Comparison of ENCODE assay signal across 7 mouse cellular contexts in genomic region chr13:67399183-67399903, GRCm38 (mm10). TPM values are rescaled to one million over a fixed set of nuclear protein-coding genes. Genes with fewer than 3 reads are reported as not detected.
A peak's percentile ranks its signal among the peaks of the same experiment; 100 is the strongest.
DNase-seq lines count a peak whose midpoint lies in the region; ATAC-seq and TF ChIP-seq lines count a peak whose summit lies in the region.
"Not testable (repeated sequence)": the region's sequence is repeated elsewhere in the genome, so short reads cannot be mapped to it uniquely, and the experiment has no call there.

Zfp429 (minus strand) TSS chr13:67399819.

- intact Hi-C loops in heart, adult 2 months (cut with DNase I), result loop anchor here (5.0 kb wide), 2 partner anchors 207 to 227 kb away; partner anchors contain the start of genes Rsl1 and Zfp455

- H3K4me3 ChIP-seq in embryonic facial prominence, embryonic 14.5 days (ENCODE audit: low read depth, low read length), result peak within 1 kb of the TSS; percentile 59
- H3K4me3 ChIP-seq in heart, adult 2 months, result peak within 1 kb of the TSS; percentile 57
- peak within 1 kb of the TSS; percentile 89 for H3K4me3 ChIP-seq in kidney, adult 2 months (ENCODE audit: insufficient read depth, low read depth, low read length)
- H3K4me3 ChIP-seq in limb, embryonic 11.5 days (ENCODE audit: low read depth, low read length), result peak within 1 kb of the TSS; percentile 47
- peak within 1 kb of the TSS; percentile 60 for H3K4me3 ChIP-seq in midbrain, embryonic 12.5 days
- H3K4me3 ChIP-seq in small intestine, adult 2 months (ENCODE audit: low read depth, low read length), result peak within 1 kb of the TSS; percentile 95

- 0 out of 2 replicates have a peak, but pooled peaks have one; percentile 20 for TF ChIP-seq EP300 in heart, adult 2 months (IDR thresholded peaks at IDR 0.05; ENCODE audit: insufficient read depth, low read depth, low read length)

- H3K36me3 ChIP-seq in embryonic facial prominence, embryonic 14.5 days (ENCODE audit: control insufficient read depth, insufficient read depth, low read length); heart, adult 2 months (ENCODE audit: control insufficient read depth, insufficient read depth, low read length); kidney, adult 2 months (ENCODE audit: control insufficient read depth, insufficient read depth, low read length); limb, embryonic 11.5 days (ENCODE audit: control insufficient read depth, insufficient read depth, low read length); midbrain, embryonic 12.5 days; small intestine, adult 2 months (ENCODE audit: control insufficient read depth, insufficient read depth, low read length): not testable (repeated sequence)

- H3K27me3 ChIP-seq in embryonic facial prominence, embryonic 14.5 days (replicated peaks; ENCODE audit: control insufficient read depth, insufficient read depth, low read length); heart, adult 2 months (ENCODE audit: control insufficient read depth, insufficient read depth, low read length); kidney, adult 2 months (replicated peaks; ENCODE audit: control insufficient read depth, insufficient read depth, low read length); limb, embryonic 11.5 days (ENCODE audit: control insufficient read depth, insufficient read depth, low read length); midbrain, embryonic 12.5 days; small intestine, adult 2 months (ENCODE audit: control insufficient read depth, insufficient read depth, low read length): not testable (repeated sequence)

- not testable (repeated sequence) for H3K79me2 ChIP-seq in heart, adult 2 months (replicated peaks; ENCODE audit: control insufficient read depth, insufficient read depth, low read length)

- peak; percentile 96 for ATAC-seq in embryonic facial prominence, embryonic 14.5 days (ENCODE audit: low read depth)
- ATAC-seq in limb, embryonic 11.5 days (ENCODE audit: insufficient number of reproducible peaks, low FRiP score, low TSS enrichment, low read depth), result peak; percentile 93
- ATAC-seq in midbrain, embryonic 12.5 days (ENCODE audit: low FRiP score, low read depth), result peak; percentile 97

- peak; percentile 73 to 81 for DNase-seq in adrenal gland, postnatal 36 days
- DNase-seq in embryonic facial prominence, embryonic 14.5 days (ENCODE audit: low spot score), result peak; percentile 90
- peak; percentile 79 to 84 for DNase-seq in heart, adult 2 months
- DNase-seq in kidney, adult 2 months, result peak; percentile 86
- peak; percentile 83 for DNase-seq in limb, embryonic 11.5 days (ENCODE audit: low spot score)

- not testable (repeated sequence) for TF ChIP-seq POLR2A in heart, adult 2 months (IDR thresholded peaks at IDR 0.05; ENCODE audit: insufficient read depth, low read depth, low read length); kidney, adult 2 months (IDR thresholded peaks at IDR 0.05; ENCODE audit: low read depth, low read length); small intestine, adult 2 months (IDR thresholded peaks at IDR 0.05; ENCODE audit: low read depth, low read length)

- not testable (repeated sequence) for H3K4me1 ChIP-seq in embryonic facial prominence, embryonic 14.5 days (ENCODE audit: control insufficient read depth, insufficient read depth, low read length); heart, adult 2 months (ENCODE audit: control insufficient read depth, insufficient read depth, low read length); kidney, adult 2 months (ENCODE audit: control insufficient read depth, insufficient read depth, low read length); limb, embryonic 11.5 days (ENCODE audit: control insufficient read depth, insufficient read depth, low read length); midbrain, embryonic 12.5 days; small intestine, adult 2 months (ENCODE audit: control insufficient read depth, insufficient read depth, insufficient read length, low read length)

- TF ChIP-seq CTCF in heart, adult 2 months (IDR thresholded peaks at IDR 0.05); kidney, adult 2 months (conservative IDR thresholded peaks at IDR 0.05; ENCODE audit: insufficient read depth, insufficient read length, low read depth, low read length); small intestine, adult 2 months (IDR thresholded peaks at IDR 0.05; ENCODE audit: extremely low read depth, insufficient read length, insufficient replicate concordance, low read depth, low read length): not testable (repeated sequence)

- 2% methylated on average over 14 of the region's 16 CpGs for WGBS in embryonic facial prominence, embryonic 14.5 days
- 3% methylated on average over 16 of the region's 16 CpGs for WGBS in heart, adult 2 months
- 4% methylated on average over 16 of the region's 16 CpGs for WGBS in kidney, adult 2 months
- 4% methylated on average over 14 of the region's 16 CpGs for WGBS in limb, embryonic 11.5 days
- 3% methylated on average over 16 of the region's 16 CpGs for WGBS in midbrain, embryonic 12.5 days
- 2% methylated on average over 16 of the region's 16 CpGs for WGBS in small intestine, adult 2 months

- H3K9ac ChIP-seq in embryonic facial prominence, embryonic 14.5 days (ENCODE audit: low read depth, low read length), result peak within 1 kb of the TSS; percentile 66
- H3K9ac ChIP-seq in heart, adult 2 months (ENCODE audit: low read depth, low read length), result peak within 1 kb of the TSS; percentile 95
- H3K9ac ChIP-seq in limb, embryonic 11.5 days (ENCODE audit: low read length), result 0 out of 2 replicates have a peak within 1 kb of the TSS, but pooled peaks have one; percentile 24
- H3K9ac ChIP-seq in midbrain, embryonic 12.5 days (replicated peaks), result peak within 1 kb of the TSS; percentile 60; the same call in 1 of the 2 replicates

- H3K4me2 ChIP-seq in embryonic facial prominence, embryonic 14.5 days (ENCODE audit: low read depth, low read length), result peak within 1 kb of the TSS; percentile 57
- H3K4me2 ChIP-seq in limb, embryonic 11.5 days (ENCODE audit: low read depth, severe bottlenecking), result peak within 1 kb of the TSS; percentile 54
- H3K4me2 ChIP-seq in midbrain, embryonic 12.5 days (replicated peaks), result peak within 1 kb of the TSS; percentile 69

- not testable (repeated sequence) for H3K9me3 ChIP-seq in embryonic facial prominence, embryonic 14.5 days (ENCODE audit: control insufficient read depth, low read length); limb, embryonic 11.5 days (ENCODE audit: control insufficient read depth, low read length); midbrain, embryonic 12.5 days

- not testable (repeated sequence) for H3K27ac ChIP-seq in embryonic facial prominence, embryonic 14.5 days (replicated peaks; ENCODE audit: low read depth, low read length); limb, embryonic 11.5 days (replicated peaks; ENCODE audit: low read depth, low read length); midbrain, embryonic 12.5 days (replicated peaks)
- H3K27ac ChIP-seq in heart, adult 2 months, result peak within 1 kb of the TSS; percentile 49
- H3K27ac ChIP-seq in kidney, adult 2 months (ENCODE audit: insufficient read depth, low read depth, low read length), result peak within 1 kb of the TSS; percentile 28; the same call in 1 of the 2 replicates
- 0 out of 2 replicates have a peak within 1 kb of the TSS, but pooled peaks have one; percentile 48 for H3K27ac ChIP-seq in small intestine, adult 2 months (ENCODE audit: insufficient read depth, low read depth, low read length)

RNA-seq across cellular contexts. Expression of gene Zfp429, which starts in this region (rescaled TPM):
- 1 to 10 TPM; 4.5 to 4.8 TPM for total RNA-seq in adrenal gland, postnatal 36 days (2021)
- polyA plus RNA-seq in embryonic facial prominence, embryonic 14.5 days (2014; fragmentation: Nextera tagmentation; extraction: Ambion mirVana), result 6.8 and 8.1 TPM in 2 replicates
- 1 to 10 TPM; 1.4 to 2.1 TPM for total RNA-seq in heart, adult 2 months (2021)
- polyA plus RNA-seq in heart, adult 2 months (2012; rRNA removed), result 0.66 and 3.4 TPM in 2 replicates
- 1.8 and 3.4 TPM in 2 replicates for polyA plus RNA-seq in kidney, adult 2 months (2012; rRNA removed)
- 4.3 and 5.4 TPM in 2 replicates for polyA plus RNA-seq in limb, embryonic 11.5 days (2014; fragmentation: Nextera tagmentation; extraction: Ambion mirVana)
- polyA plus RNA-seq in midbrain, embryonic 12.5 days (2016; fragmentation: Nextera tagmentation; extraction: Ambion mirVana), result 2.9 and 4.3 TPM in 2 replicates
- 0.60 and 0.65 TPM in 2 replicates for polyA plus RNA-seq in small intestine, adult 2 months (2012; rRNA removed)

Comparison
In these comparisons a context has a peak if more than half of its experiments do, and no peak if none do; other contexts are left out.
1. H3K9ac ChIP-seq: peak in every context shown above with its lines; median percentile 95 in heart, adult 2 months; 66 in embryonic facial prominence, embryonic 14.5 days; 60 in midbrain, embryonic 12.5 days; 24 in limb, embryonic 11.5 days.